Mouse (Mus musculus) regulatory T cell (primary cell): ENCODE measurements around the gene Banf1.
"Not testable (repeated sequence)": the region's sequence is repeated elsewhere in the genome, so short reads cannot be mapped to it uniquely, and the experiment has no call there.

Experiments
- in situ Hi-C: fragments of 300-600 bp; cut with MboI, MseI; formaldehyde crosslinking; loops from one replicate; pipeline ENCODE4 v1.15.1; 2025; ENCODE audit warnings: high pct_unique_total_duplicates

Banf1 gene

GRCm38 (mm10) chr19:5374177-5374576 is 7.2 kb upstream of the Banf1 start:
- in situ Hi-C loops, result no loop called here

- in situ Hi-C loops, result no loop called here
Measured at GRCm38 (mm10) chr19:5372724-5373123, 5.8 kb upstream of the Banf1 start.

DNA sequence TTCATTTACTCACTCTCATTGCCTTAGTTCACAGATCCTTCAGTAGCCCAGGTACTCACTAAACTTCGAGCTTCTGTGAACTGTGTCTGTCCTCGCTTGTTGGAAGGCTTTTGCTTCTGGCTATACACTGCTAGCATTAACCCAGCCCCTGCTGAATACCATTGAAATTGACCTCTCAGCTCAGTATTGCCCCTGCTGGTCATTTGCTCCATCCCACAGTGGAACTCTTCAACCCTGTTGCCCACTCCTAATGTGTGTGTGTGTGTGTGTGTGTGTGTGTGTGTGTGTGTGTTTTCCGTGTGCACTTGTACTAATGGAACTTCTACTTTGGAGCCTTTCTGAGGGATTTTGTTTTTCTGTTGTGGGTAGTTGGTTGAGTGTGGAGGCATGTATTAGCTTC is 4.0 kb upstream of the Banf1 start:
- in situ Hi-C loops, result no loop called here

DNA sequence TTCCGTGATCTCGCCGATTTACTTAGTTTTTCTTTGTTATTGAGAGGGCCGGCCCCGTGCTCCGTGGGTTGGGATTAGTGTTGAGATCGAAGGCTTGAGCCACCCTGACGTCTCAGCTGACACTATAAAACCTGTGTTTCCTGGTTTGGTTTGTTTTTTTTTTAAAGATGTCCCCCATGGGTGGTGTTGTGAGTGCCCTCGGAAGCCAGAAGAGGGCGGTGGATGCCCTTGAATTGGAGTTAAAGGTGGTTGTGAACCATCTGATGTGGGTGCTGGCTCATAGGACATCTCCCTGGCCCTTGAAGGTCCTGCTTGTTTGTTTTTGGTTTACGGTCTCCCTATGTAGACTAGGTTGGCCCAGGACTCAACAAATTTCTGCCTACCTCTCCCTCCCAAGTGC is 487 bp upstream of the Banf1 start:
- in situ Hi-C loops, result no loop called here

DNA sequence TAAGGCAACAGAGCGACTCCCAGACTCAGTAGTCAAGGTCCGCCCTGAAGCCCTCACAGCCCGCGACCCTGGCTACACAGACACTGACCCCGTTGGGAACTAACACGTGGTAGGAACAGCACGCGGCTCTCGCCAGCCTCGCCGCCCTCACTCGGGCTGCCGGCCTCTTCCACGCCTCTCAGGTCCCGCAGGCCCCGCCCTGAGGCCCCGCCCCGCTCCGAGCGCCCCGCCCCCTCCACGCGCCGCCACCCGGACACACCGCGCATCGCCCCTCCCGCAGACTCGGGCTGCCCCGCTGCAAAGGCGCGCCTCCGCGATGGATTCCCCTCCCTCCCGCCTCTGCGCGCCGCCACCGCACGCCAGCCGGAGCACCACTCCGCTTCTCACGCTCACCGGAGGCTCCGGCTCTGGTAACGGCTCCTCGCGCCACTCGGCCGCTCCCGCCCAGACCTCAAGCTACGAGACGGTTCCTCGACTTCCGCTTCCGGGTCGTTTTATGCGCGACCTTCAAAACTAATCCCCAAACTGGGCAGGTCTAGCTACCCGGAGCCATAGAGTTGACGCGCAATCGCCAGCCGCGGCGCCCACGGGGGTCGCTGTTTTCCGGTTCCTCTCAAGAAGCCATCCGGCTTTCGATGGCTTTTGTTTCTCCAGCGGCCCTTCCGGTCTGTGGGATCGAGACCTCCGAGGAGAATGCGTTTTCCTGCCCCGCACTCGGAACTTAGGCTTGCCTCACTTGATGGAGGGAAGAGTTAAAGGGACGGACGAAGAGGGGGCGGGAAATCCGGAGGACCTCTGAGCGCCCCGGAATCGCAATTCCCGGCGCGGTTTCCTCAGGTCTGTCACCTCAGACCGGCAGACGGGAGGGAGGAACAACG is 554 bp downstream of the Banf1 start, which contains the start of gene Eif1ad:
Gene Eif1ad, plus strand, starts transcription at position 567 of the 878 bp plus-strand sequence.
- in situ Hi-C loops, result no loop called here

DNA sequence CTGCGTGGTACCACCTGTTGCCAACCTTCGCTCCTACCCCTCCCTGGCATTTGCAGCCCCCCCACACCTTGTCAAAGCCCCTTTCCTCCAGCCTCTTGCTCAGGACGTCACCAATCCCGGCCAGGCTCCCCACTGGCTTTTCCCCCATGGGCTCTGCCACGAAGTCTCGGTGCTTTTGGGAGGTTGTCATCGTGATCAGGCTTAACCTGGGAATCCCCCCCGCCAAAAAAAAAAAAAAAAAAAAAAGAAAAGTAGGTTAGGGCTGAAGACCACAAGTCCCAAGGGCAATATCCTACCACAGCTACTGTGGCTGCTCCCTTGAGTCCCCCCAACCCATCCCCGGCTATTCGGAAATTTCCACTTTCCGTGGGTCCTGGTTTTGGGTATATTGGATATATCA is 1.2 kb downstream of the Banf1 start:
- in situ Hi-C loops, result no loop called here

DNA sequence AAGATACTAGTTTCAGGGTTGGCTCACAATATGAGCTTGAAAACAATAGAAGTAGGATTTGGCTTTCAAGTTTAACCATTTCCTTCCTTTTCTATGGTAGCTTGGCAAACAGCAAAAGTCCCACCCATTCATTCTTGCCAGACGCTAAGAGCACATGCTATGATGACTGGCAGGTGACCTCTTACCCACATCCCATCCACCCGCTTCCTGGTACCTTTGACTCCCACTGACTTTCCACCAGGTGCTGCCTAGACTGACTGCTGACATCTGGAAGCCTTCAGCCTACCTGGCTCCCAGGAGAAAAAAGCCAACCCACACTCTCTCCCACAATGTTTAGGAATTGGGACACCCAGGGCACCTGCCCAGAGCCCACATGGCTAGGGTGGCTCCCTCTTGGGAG is 2.8 kb downstream of the Banf1 start:
- in situ Hi-C loops, result no loop called here

GRCm38 (mm10) chr19:5362186-5362585 is 4.8 kb downstream of the Banf1 start:
- in situ Hi-C loops, result no loop called here

DNA sequence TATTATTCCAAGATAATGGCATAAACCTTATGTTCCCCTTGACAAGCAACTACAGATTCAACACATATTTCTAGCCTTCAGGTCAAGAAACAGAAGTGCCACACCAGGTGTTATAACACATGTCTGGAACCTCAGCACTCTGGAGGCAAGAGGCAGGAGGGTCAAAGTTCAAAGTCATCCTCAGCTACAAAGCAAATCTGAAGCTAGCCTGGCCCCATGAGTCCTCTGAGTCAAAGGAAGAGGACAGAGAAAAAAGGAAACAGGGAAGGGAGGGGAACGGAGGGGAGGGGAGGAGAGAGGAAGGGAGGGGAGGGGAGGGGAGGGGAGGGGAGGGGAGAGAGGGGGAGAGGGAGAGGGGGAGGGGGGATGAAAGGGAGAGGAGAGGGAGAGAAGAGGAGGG is 10.9 kb downstream of the Banf1 start:
- in situ Hi-C loops, result no loop called here

DNA sequence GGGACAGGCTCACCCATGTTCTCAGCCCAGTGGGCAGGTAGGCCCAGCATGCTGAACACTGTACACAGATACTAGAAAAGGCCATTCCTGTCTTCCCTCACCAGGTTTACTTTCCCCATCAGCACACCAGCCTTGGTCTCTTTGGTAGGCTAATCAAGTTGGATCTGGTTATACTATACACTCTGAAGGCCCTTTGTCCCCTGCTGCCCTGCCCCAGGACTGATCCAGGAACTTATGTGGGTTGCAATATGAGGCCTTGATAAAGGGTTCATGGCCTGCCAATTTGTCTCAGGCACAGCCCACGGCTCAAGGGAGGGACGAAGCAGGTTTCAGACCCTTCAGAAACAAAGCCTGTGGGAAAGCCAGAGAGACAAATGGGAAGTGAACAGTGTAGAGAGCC is 13.4 kb downstream of the Banf1 start:
- in situ Hi-C loops, result no loop called here

DNA sequence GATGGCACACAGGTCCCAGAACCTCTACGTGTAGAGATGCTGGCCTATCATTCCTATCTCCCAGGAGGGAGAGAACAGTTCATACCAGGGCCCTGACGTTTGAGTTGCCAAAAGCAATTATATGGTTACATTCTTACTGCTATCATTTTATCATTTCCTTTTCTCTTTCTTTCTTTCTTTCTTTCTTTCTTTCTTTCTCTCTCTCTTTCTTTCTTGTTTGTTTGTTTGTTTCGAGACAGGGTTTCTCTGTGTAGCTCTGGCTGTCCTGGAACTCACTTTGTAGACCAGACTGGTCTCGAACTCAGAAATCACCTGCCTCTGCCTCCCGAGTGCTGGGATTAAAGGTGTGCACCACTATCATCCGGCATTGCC is 17.5 kb downstream of the Banf1 start, which contains the start of gene Cst6:
Gene Cst6, minus strand, starts transcription at position 73 of the 372 bp plus-strand sequence.
- in situ Hi-C loops, result not testable (repeated sequence)

DNA sequence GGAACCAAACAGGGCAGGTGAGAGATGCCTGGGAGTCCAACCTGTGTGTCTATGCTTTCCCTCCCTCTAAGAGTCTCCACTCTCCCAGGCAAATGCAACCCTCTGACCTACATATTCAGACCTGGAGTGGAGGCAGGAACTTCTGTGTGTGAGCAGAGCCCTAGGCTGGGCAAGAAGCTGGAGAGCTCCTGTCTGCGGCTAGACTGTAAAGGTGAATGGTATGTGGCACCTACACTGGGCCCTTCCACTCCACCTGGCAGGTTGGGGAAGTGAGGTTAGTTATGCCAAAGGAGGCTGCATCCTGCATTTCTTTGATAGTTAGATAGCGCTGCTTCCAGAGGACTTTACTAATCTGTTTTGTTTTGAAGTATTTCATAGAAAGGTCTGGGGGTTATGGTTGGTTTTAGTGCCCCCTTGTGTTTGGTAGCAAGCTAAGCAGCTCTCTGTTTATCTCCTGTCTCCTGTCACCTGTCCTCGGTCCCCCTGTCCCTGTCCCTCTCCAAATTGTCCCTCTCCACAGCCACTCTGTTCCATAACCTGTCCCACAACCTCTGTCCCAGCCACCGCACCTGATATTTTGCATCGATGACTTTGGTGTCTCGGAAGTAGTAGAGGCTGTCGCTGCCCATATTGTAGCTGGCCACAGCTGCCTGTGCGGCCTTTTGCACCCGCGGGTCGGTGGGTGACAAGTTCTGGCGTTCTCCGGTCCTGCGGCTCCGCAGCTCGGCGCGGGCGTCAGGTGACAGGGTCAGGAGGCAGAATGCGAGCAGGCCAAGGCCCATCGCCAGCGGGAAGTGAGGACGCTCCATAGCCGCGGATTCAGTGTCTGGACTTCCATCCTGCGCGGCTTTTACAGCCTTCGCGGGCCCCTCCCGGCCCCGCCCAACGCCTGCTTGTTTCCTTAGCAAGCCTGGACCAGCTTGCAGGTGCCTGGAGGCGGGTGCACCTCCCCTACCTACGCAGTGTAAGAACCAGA is 18.2 kb downstream of the Banf1 start:
- in situ Hi-C loops, result no loop called here

- in situ Hi-C loops, result no loop called here
Measured at GRCm38 (mm10) chr19:5348064-5348463, 18.9 kb downstream of the Banf1 start.

DNA sequence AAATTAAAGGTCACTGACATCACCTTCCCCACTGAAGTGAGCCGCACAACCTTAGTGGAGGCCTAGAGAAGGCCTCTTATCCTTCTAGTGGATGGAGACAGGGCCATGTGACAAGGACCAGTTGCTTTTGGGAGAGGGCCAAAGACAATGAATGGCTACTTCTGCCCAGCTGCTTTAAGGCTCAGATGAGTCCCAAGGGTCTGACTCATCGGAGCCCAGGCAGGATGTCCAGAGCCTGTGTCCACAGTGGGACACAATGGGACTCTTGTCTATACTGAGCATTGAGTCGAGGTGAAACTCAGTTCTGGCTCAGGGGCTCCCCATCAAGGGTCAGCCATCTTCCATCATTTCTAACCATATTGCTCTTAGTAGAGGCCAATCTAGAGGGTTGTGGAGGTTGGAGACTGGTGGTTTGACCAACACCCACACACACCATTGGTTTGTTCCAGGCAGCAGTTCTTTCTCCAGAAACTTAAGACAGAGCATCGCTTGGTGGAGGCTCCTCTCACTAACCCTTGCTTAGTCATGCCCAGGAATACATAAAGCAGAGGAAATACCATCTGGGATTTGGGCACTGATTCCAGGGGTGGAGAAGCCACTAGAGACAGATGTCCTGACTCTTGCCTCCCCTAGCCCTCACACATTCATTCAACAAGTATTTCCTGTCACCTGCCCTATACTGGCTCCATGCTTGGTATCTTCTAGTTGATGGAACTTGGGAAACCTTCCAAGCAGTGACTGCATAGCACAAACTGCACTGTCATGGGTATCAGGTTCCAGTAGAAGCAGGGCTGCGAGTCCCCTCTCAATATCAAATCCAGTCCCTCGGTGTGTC is 21.5 kb downstream of the Banf1 start:
- in situ Hi-C loops, result no loop called here

DNA sequence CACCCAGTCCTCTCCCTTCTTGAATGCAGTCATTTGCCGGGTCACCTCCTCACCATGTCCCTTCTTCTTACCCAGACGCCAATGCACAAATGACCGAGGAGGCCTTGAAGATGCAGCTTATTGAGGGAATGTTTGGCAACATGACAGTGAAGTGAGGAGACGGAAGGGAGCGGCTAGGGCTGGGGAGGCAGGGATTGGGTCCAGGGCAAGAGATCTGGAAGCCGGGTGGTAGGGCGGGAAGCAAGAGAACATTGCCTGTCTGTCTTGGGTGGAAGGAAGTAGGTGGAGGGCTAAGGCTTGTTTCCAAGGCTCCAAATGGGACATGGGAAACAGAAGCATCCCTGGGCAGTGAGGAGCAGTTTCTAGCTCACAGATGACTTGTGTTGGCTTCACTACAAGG is 25.6 kb downstream of the Banf1 start:
- in situ Hi-C loops, result no loop called here

GRCm38 (mm10) chr19:5337975-5338374 is 29.0 kb downstream of the Banf1 start:
- in situ Hi-C loops, result no loop called here

DNA sequence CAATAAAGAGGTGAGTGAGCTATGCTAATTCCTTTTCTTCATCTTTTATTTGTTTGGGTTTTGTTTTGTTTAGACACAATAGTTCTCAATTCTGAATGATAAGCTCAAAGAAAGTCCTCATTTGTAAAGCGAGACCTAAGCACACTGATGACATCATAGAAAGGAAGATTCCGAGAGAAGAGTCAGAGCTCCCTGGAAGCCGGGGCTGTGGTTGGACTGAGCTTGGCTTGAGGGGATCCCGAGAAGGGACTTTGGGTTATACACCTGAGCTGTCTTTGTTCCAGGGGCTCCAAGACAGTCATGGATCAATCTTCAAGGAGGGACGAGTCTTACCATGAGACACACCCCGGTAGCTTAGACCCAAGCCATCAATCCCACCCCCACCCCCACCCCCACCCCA is 31.5 kb downstream of the Banf1 start, which contains the start of gene Catsper1:
Gene Catsper1, plus strand, starts transcription at position 301 of the 400 bp plus-strand sequence.
- in situ Hi-C loops, result no loop called here

DNA sequence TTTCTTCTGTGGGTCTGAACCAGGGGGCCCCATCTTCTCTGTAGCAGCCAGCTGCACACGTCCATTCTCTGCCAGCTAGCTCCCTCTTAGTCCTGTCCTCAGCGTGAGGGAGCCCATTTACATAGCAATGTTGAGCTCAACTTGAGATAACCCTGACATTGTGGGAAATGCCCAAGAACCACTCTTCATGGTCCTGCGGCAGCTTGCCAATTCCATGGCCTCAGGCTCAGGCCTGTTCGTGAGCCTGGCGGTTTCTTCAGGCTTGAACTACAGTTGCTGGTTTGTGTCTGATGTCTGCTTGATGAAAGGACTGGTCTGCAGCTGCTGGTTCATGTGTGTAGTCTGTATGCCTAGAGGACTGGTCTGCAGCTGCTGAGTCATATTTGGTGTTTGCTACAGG is 32.2 kb downstream of the Banf1 start:
- in situ Hi-C loops, result no loop called here

GRCm38 (mm10) chr19:5327970-5328369 is 39.0 kb downstream of the Banf1 start:
- in situ Hi-C loops, result no loop called here

DNA sequence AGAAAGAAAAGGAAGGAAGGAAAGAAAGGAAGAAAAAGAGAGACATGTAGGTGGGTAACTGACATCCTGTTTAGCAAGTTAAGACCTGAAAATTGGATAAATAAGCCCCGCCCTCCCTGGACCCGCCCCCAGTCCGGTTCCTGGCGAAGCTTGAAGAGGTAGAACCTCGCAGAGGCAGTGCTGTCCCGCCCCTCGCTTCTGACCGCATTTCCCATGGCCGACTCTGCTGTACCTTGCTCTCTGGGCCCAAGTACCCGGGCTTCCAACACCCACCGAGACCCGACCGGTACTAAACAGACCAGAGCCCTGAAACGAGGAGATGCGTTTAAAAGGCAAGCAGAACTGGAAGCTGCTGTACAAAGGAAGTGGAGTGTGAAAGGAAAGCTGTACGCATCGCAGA is 43.2 kb downstream of the Banf1 start:
- in situ Hi-C loops, result no loop called here
